Mouse (Mus musculus) G1E (cell line): ENCODE measurements around the gene Cln3. TPM values are rescaled to one million over a fixed set of nuclear protein-coding genes. Genes with fewer than 3 reads are reported as not detected.

Experiments used
- ATAC-seq: 2 replicates; pipeline ENCODE4 v1.8.0; 2016; ENCODE audit warnings: mild to moderate bottlenecking; ENCODE audit not compliant: insufficient number of reproducible peaks, poor library complexity, low FRiP score, severe bottlenecking; ENCODE audit errors: extremely low read depth
- DNase-seq: peaks from one replicate; pipeline ENCODE4 v3.0.0; 2012; ENCODE audit warnings: low spot score
- H3K27me3 ChIP-seq: 2 replicates; pipeline ENCODE4 v1.6.1; 2012; ENCODE audit warnings: mild to moderate bottlenecking, low read length, inconsistent platforms; ENCODE audit not compliant: insufficient read depth
- H3K36me3 ChIP-seq: replicated peaks from 2 replicates; pipeline ENCODE3; 2012; ENCODE audit warnings: mild to moderate bottlenecking, inconsistent platforms
- H3K4me1 ChIP-seq: 2 replicates; pipeline ENCODE4 v1.6.1; 2012; ENCODE audit warnings: low read depth, low read length, inconsistent platforms, mixed read lengths; ENCODE audit not compliant: insufficient read depth
- H3K4me3 ChIP-seq: 2 replicates; pipeline ENCODE4 v1.5.1; 2012; ENCODE audit warnings: low read depth, mild to moderate bottlenecking, inconsistent platforms, low read length, moderate library complexity, mixed read lengths
- H3K9me3 ChIP-seq: replicated peaks from 2 replicates; pipeline ENCODE4 v1.6.1; 2012; ENCODE audit warnings: inconsistent platforms
- CTCF ChIP-seq: IDR thresholded peaks from 2 replicates; pipeline ENCODE4 v1.5.1; 2012; ENCODE audit warnings: low read depth, low read length, inconsistent platforms, mixed read lengths
- GATA1 ChIP-seq: IDR thresholded peaks from 2 replicates; pipeline ENCODE4 v1.6.1; 2012; ENCODE audit warnings: borderline replicate concordance, low read length, inconsistent platforms, mixed read lengths
- GATA2 ChIP-seq: IDR thresholded peaks from 2 replicates; pipeline ENCODE4 v1.6.1; 2012; ENCODE audit warnings: low read depth, low read length, inconsistent platforms, borderline replicate concordance
- POLR2AphosphoS5 ChIP-seq: IDR thresholded peaks from 2 replicates; pipeline ENCODE4 v1.6.1; 2012; ENCODE audit warnings: low read depth, low read length, inconsistent platforms; ENCODE audit not compliant: insufficient replicate concordance
- TAL1 ChIP-seq: conservative IDR thresholded peaks from 2 replicates; pipeline ENCODE4 v1.6.1; 2012; ENCODE audit warnings: low read depth, low read length, inconsistent platforms, mixed read lengths
- polyA plus RNA-seq: library from polyadenylated mRNA; stranded (reverse); fragments of >175 nt; gene quantifications from 2 replicates; pipeline ENCODE4 v1.2.3, GENCODE M21; 2012
- total RNA-seq, 2 experiments: library from RNA; stranded (forward) in 1 of 2; stranded (reverse) in 1 of 2; fragments of 200-1000 nt in 1 of 2; fragments of >200 nt in 1 of 2; fragmentation: Nextera tagmentation in 1 of 2; gene quantifications; 2 replicates each; pipeline ENCODE4 v1.2.3; 2014 to 2017

Cln3 gene
- total and polyA plus RNA-seq, 3 experiments: 15.4 to 49.9 (median 27.9) TPM

DNA sequence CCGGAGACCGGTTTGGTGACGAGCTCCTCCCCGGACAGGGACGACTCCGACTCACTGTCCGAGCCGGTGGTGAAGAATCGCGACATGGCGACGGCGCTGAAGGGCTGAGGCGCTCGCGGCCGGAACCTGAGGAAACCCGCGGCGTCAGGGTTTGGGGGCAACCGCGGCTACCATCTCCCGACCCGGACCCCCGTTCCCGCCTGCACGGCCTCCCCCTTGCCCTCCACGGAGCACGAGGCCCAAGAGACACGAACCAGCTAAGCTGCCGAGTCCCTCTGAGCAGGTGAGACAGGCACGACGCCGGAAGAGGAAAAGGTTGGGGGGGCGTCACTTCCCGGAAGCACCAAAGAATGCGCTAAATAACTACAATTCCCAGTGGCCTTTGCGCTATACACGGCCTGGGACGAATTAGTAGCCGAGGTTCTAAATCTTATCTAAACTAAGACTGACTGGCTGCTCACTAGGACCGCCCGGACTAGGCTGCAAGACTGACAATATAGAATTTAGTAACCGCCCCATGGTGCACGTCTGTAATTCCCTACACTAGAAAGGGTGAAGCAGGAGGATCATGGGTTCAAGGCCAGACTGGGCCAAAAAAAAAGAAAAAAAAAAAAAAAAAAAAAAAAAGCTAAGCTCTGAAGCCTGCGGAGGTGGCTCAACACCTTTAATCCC, 19.4 kb downstream of the Cln3 start, which contains the start of gene Eif3c:
Eif3c (minus strand) TSS at position 318 of the 672 bp plus-strand sequence.
- no peak for TF ChIP-seq POLR2AphosphoS5
- no peak for TF ChIP-seq GATA1
- TF ChIP-seq GATA2: no peak
- no peak for TF ChIP-seq CTCF
- TF ChIP-seq TAL1: no peak
- DNase-seq (peak; percentile 90), ATAC-seq (peak; percentile 92)
- H3K4me3 ChIP-seq: peak within 1 kb of the TSS; percentile 97
- H3K9me3 ChIP-seq: no peaks in the 10 kb centered on the region
- peaks cover 35% of the 10 kb centered on the region for H3K36me3 ChIP-seq
- H3K4me1 ChIP-seq: peaks cover 33% of the 10 kb centered on the region
- H3K27me3 ChIP-seq: no peaks in the 10 kb centered on the region

DNA sequence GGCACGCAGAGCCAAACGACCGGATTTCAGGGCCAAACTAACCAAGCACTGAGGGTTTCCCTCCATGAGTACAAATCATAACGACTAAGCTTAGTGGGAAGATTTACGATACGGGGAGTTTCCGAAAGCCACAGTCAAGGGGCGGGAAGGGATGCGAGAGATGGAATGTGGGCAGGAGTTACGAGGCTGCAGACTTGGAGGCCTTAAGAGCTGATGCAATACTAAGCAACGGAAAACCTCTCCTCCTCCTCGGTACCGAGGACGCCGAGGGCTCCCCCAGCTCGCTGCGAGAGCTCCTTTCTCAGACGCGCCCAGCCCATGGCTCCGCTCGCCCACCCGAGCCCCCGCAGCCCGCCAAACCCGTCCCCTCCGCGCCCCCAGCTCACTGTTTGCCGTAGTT, 19.9 kb downstream of the Cln3 start:
- ATAC-seq: no peak
- Histone ChIP-seq H3K36me3 (peaks cover 40% of the 10 kb centered on the region), H3K9me3 (no peaks in the 10 kb centered on the region), H3K4me1 (peaks cover 33% of the 10 kb centered on the region), H3K4me3 (peak overlapping the region; percentile 97), H3K27me3 (no peaks in the 10 kb centered on the region)
- no peak for TF ChIP-seq TAL1
- no peak for TF ChIP-seq GATA1
- no peak for TF ChIP-seq POLR2AphosphoS5
- no peak for TF ChIP-seq CTCF
- no peak for TF ChIP-seq GATA2
- peak; percentile 50 for DNase-seq

DNA sequence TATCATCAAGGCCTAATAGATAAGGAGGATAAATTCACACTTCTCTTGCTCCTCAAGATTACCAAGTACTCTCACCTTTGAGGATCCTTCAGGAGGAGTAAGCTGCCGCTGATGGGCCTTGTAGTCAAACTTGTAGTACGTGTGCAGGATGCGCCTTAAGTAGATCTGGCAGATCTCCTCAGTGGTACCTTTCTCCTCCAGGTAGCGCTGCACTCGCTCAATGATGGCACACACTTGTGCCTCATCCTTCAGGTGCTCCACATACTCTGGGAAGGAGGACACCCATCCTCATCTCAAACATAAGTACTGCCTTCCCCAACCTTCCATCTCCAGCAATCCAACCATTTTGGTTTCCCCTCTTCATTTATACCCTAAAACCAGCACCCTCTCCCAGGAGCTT, 29.0 kb downstream of the Cln3 start:
- TF ChIP-seq TAL1 (no peak), POLR2AphosphoS5 (no peak), GATA1 (no peak), GATA2 (no peak), CTCF (no peak)
- Histone ChIP-seq H3K36me3 (peaks cover 96% of the 10 kb centered on the region), H3K9me3 (no peaks in the 10 kb centered on the region), H3K27me3 (no peaks in the 10 kb centered on the region), H3K4me3 (no peak overlapping the region), H3K4me1 (peaks cover 11% of the 10 kb centered on the region)
- no peak for DNase-seq
- ATAC-seq: no peak

DNA sequence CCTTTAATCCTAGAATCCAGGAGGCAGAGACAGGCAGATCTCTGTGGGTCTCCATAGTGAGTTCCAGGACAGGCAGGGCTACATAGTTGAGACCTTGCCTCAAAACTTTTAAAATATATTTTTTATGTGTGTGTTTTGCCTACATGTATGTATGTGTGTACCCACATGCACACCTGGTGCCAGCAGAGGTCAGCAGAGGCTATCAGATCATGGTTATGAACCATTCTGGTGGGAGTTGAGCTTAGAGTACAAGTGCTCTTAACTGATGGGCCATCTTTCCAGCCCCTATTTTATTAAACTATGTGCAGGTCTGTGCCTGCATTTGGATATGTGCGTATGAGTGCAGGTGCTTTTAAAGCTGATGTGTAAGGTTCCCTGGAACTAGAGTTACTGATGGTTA, 30.8 kb downstream of the Cln3 start:
- TF ChIP-seq GATA1 (no peak), POLR2AphosphoS5 (no peak), GATA2 (no peak), CTCF (no peak), TAL1 (no peak)
- Histone ChIP-seq H3K9me3 (no peaks in the 10 kb centered on the region), H3K4me1 (peaks cover 13% of the 10 kb centered on the region), H3K27me3 (no peaks in the 10 kb centered on the region), H3K4me3 (no peak overlapping the region), H3K36me3 (peaks cover 98% of the 10 kb centered on the region)
- ATAC-seq (no peak), DNase-seq (no peak)

DNA sequence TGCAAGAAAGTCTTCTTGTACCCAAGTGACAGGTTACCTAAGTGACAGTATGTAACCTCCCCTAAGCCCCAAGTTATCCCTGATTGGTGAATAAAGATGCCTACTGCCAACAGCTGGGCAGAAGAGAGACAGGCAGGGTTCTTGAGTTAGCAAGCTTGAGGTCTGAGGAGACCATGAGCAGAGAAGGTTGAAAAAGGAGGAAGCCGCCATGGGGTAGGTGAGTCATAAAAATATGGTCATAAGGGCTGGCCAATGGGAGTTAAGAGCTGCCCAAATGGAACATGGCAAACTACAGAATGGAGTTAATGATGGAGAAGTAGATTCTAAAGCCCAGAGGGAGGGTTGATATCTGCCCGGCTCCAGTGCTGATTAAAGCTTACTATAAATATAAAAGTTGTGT, 40.0 kb downstream of the Cln3 start:
- TF ChIP-seq TAL1 (no peak), CTCF (no peak), POLR2AphosphoS5 (no peak), GATA2 (no peak), GATA1 (no peak)
- DNase-seq (no peak), ATAC-seq (no peak)
- H3K4me3 ChIP-seq: no peak overlapping the region
- H3K27me3 ChIP-seq: no peaks in the 10 kb centered on the region
- no peaks in the 10 kb centered on the region for H3K9me3 ChIP-seq
- H3K36me3 ChIP-seq: peaks cover 75% of the 10 kb centered on the region
- H3K4me1 ChIP-seq: no peaks in the 10 kb centered on the region

DNA sequence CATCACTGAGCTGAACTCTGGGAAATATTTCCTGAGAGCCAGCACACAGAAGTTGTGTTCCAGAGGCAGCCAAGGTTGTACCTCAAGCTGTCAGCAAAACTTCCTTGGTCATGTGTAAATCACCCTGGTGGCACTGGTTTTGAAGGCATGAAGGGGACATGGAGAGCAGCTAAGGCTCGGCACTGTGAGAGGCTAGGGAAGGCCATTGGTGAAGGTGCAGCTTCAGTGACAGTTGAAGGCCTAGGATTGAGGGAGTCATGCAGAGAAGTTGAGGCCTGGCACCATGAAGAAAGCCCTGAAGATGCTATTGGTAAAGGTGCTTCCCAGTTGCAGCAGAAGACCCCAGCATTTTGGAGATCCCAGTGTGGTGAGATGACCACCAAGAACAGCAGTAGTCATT, 44.0 kb downstream of the Cln3 start:
- peaks cover 36% of the 10 kb centered on the region for H3K36me3 ChIP-seq
- H3K9me3 ChIP-seq: no peaks in the 10 kb centered on the region
- H3K4me1 ChIP-seq: 0 out of 2 replicates have a peak, but pooled peaks cover 3% of the 10 kb centered on the region
- ATAC-seq (no peak), DNase-seq (no peak)
- peaks cover 15% of the 10 kb centered on the region for H3K27me3 ChIP-seq
- TF ChIP-seq POLR2AphosphoS5 (no peak), GATA1 (no peak), CTCF (no peak), TAL1 (no peak)
- H3K4me3 ChIP-seq: no peak overlapping the region
